Mouse (Mus musculus): Measurements from ENCODE around the gene D430019H16Rik.

D430019H16Rik gene

GRCm38 (mm10) chr12:105490227-105490626 lies 36.6 kb downstream of the D430019H16Rik start:
- DNase-seq (ENCODE audit: low spot score): no peak

- DNase-seq (ENCODE audit: low spot score): no peak
Measured at GRCm38 (mm10) chr12:105490794-105491193, 37.1 kb downstream of the D430019H16Rik start.

GRCm38 (mm10) chr12:105494796-105495195 lies 41.1 kb downstream of the D430019H16Rik start:
- no peak for DNase-seq (ENCODE audit: low spot score)

GRCm38 (mm10) chr12:105497894-105498293 lies 44.2 kb downstream of the D430019H16Rik start:
- DNase-seq (ENCODE audit: low spot score): peak; percentile 74

GRCm38 (mm10) chr12:105498423-105498822 lies 44.8 kb downstream of the D430019H16Rik start:
- no peak for DNase-seq (ENCODE audit: low spot score)

GRCm38 (mm10) chr12:105498842-105499241 lies 45.2 kb downstream of the D430019H16Rik start:
- no peak for DNase-seq (ENCODE audit: low spot score)

GRCm38 (mm10) chr12:105500940-105501339 lies 47.3 kb downstream of the D430019H16Rik start:
- DNase-seq (ENCODE audit: low spot score): no peak

- no peak for DNase-seq (ENCODE audit: low spot score)
Measured at GRCm38 (mm10) chr12:105504736-105505135, 51.1 kb downstream of the D430019H16Rik start.

GRCm38 (mm10) chr12:105511109-105511508 lies 57.5 kb downstream of the D430019H16Rik start:
- no peak for DNase-seq (ENCODE audit: low spot score)

GRCm38 (mm10) chr12:105511671-105512502 lies 58.2 kb downstream of the D430019H16Rik start:
- no peak for DNase-seq (ENCODE audit: low spot score)

- no peak for DNase-seq (ENCODE audit: low spot score)
Measured at GRCm38 (mm10) chr12:105514111-105514510, 60.5 kb downstream of the D430019H16Rik start.

GRCm38 (mm10) chr12:105517026-105517675 lies 63.5 kb downstream of the D430019H16Rik start:
- DNase-seq (ENCODE audit: low spot score): no peak

- no peak for DNase-seq (ENCODE audit: low spot score)
Measured at GRCm38 (mm10) chr12:105519851-105520250, 66.2 kb downstream of the D430019H16Rik start.

GRCm38 (mm10) chr12:105521170-105521762 lies 67.6 kb downstream of the D430019H16Rik start:
- DNase-seq (ENCODE audit: low spot score): no peak

- DNase-seq (ENCODE audit: low spot score): no peak
Measured at GRCm38 (mm10) chr12:105523737-105524136, 70.1 kb downstream of the D430019H16Rik start.

- DNase-seq (ENCODE audit: low spot score): no peak
Measured at GRCm38 (mm10) chr12:105526186-105526585, 72.5 kb downstream of the D430019H16Rik start.

GRCm38 (mm10) chr12:105526829-105527228 lies 73.2 kb downstream of the D430019H16Rik start:
- DNase-seq (ENCODE audit: low spot score): no peak

GRCm38 (mm10) chr12:105529545-105529944 lies 75.9 kb downstream of the D430019H16Rik start:
- DNase-seq (ENCODE audit: low spot score): no peak

GRCm38 (mm10) chr12:105531724-105532371 lies 78.2 kb downstream of the D430019H16Rik start:
- DNase-seq (ENCODE audit: low spot score): no peak

- DNase-seq (ENCODE audit: low spot score): no peak
Measured at GRCm38 (mm10) chr12:105534842-105535241, 81.2 kb downstream of the D430019H16Rik start.

GRCm38 (mm10) chr12:105535968-105536760 lies 82.5 kb downstream of the D430019H16Rik start:
- no peak for DNase-seq (ENCODE audit: low spot score)
